Mouse (Mus musculus) brown adipose tissue, adult 24 weeks (tissue): ENCODE data around the gene Srxn1. TPM values are rescaled to one million over a fixed set of nuclear protein-coding genes. Genes with fewer than 3 reads are reported as not detected.

Source experiments
- H3K27ac ChIP-seq: fragments of 200-500 bp; replicated peaks from 2 replicates; pipeline ENCODE4 v1.5.1; 2012; ENCODE audit warnings: low read depth, mild to moderate bottlenecking, low read length
- H3K4me1 ChIP-seq: fragments of 200-500 bp; 2 replicates; pipeline ENCODE4 v1.6.1; 2012; ENCODE audit warnings: low read length, mixed read lengths; ENCODE audit not compliant: control insufficient read depth, insufficient read depth, insufficient read length
- H3K4me3 ChIP-seq: fragments of 200-500 bp; 2 replicates; pipeline ENCODE4 v1.5.1; 2012; ENCODE audit warnings: low read depth, mild to moderate bottlenecking, low read length, moderate library complexity; ENCODE audit not compliant: insufficient read depth
- polyA plus RNA-seq: library from polyadenylated mRNA; stranded (reverse); fragments of >200 nt; gene quantifications from 2 replicates; pipeline ENCODE4 v1.2.4, GENCODE M21; 2012; ENCODE audit not compliant: missing spikeins, insufficient read depth, insufficient read length

Gene Srxn1
- polyA plus RNA-seq, 1 experiment: 39.3 TPM

GRCm38 (mm10) chr2:152082456-152083285, 22.6 kb upstream of the Srxn1 start:
- Histone ChIP-seq H3K4me3 (no peak overlapping the region), H3K27ac (no peak overlapping the region), H3K4me1 (no peaks in the 10 kb centered on the region; the same call in 1 of the 2 replicates)

GRCm38 (mm10) chr2:152083411-152083810, 21.9 kb upstream of the Srxn1 start:
- no peak overlapping the region for H3K4me3 ChIP-seq
- no peaks in the 10 kb centered on the region; the same call in 1 of the 2 replicates for H3K4me1 ChIP-seq

GRCm38 (mm10) chr2:152084298-152084697, 21.0 kb upstream of the Srxn1 start:
- H3K27ac ChIP-seq: no peak overlapping the region
- no peaks in the 10 kb centered on the region; the same call in 1 of the 2 replicates for H3K4me1 ChIP-seq
- no peak overlapping the region for H3K4me3 ChIP-seq

More at GRCm38 (mm10) chr2:152083411-152083810, 21.9 kb upstream of the Srxn1 start:
- H3K27ac ChIP-seq: no peak overlapping the region

- Histone ChIP-seq H3K4me3 (no peak overlapping the region), H3K4me1 (no peaks in the 10 kb centered on the region; the same call in 1 of the 2 replicates), H3K27ac (no peak overlapping the region)
Observed at GRCm38 (mm10) chr2:152085414-152085813, 19.9 kb upstream of the Srxn1 start.

- no peak overlapping the region for H3K4me3 ChIP-seq
- H3K27ac ChIP-seq: no peak overlapping the region
- H3K4me1 ChIP-seq: no peaks in the 10 kb centered on the region; the same call in 1 of the 2 replicates
Observed at GRCm38 (mm10) chr2:152086451-152086850, 18.9 kb upstream of the Srxn1 start.

GRCm38 (mm10) chr2:152087111-152087510, 18.2 kb upstream of the Srxn1 start:
- Histone ChIP-seq H3K4me3 (no peak overlapping the region), H3K4me1 (no peaks in the 10 kb centered on the region; the same call in 1 of the 2 replicates), H3K27ac (no peak overlapping the region)

GRCm38 (mm10) chr2:152089078-152089477, 16.2 kb upstream of the Srxn1 start:
- no peaks in the 10 kb centered on the region for H3K4me1 ChIP-seq

GRCm38 (mm10) chr2:152089581-152089980, 15.7 kb upstream of the Srxn1 start:
- H3K4me3 ChIP-seq: no peak overlapping the region
- H3K4me1 ChIP-seq: no peaks in the 10 kb centered on the region
- no peak overlapping the region for H3K27ac ChIP-seq

More at GRCm38 (mm10) chr2:152089078-152089477, 16.2 kb upstream of the Srxn1 start:
- no peak overlapping the region for H3K27ac ChIP-seq
- H3K4me3 ChIP-seq: no peak overlapping the region

GRCm38 (mm10) chr2:152090486-152090885, 14.8 kb upstream of the Srxn1 start:
- no peaks in the 10 kb centered on the region for H3K4me1 ChIP-seq
- no peak overlapping the region for H3K27ac ChIP-seq
- no peak overlapping the region for H3K4me3 ChIP-seq

GRCm38 (mm10) chr2:152091342-152092056, 13.8 kb upstream of the Srxn1 start:
- Histone ChIP-seq H3K4me3 (no peak overlapping the region), H3K4me1 (no peaks in the 10 kb centered on the region)

GRCm38 (mm10) chr2:152092927-152093326, 12.4 kb upstream of the Srxn1 start:
- Histone ChIP-seq H3K4me1 (no peaks in the 10 kb centered on the region), H3K27ac (no peak overlapping the region), H3K4me3 (0 out of 2 replicates have a peak overlapping the region, but pooled peaks have one; percentile 16)

More at GRCm38 (mm10) chr2:152091342-152092056, 13.8 kb upstream of the Srxn1 start:
- no peak overlapping the region for H3K27ac ChIP-seq

GRCm38 (mm10) chr2:152093356-152093792, 11.9 kb upstream of the Srxn1 start:
- peak overlapping the region; percentile 26; the same call in 1 of the 2 replicates for H3K4me3 ChIP-seq

GRCm38 (mm10) chr2:152094856-152095545, 10.3 kb upstream of the Srxn1 start:
- Histone ChIP-seq H3K4me3 (no peak overlapping the region), H3K4me1 (no peaks in the 10 kb centered on the region), H3K27ac (no peak overlapping the region)

More at GRCm38 (mm10) chr2:152093356-152093792, 11.9 kb upstream of the Srxn1 start:
- Histone ChIP-seq H3K4me1 (no peaks in the 10 kb centered on the region), H3K27ac (no peak overlapping the region)

- no peak overlapping the region for H3K4me3 ChIP-seq
- no peak overlapping the region for H3K27ac ChIP-seq
- H3K4me1 ChIP-seq: no peaks in the 10 kb centered on the region
Observed at GRCm38 (mm10) chr2:152096922-152097321, 8.4 kb upstream of the Srxn1 start.

GRCm38 (mm10) chr2:152097916-152098315, 7.4 kb upstream of the Srxn1 start:
- Histone ChIP-seq H3K4me1 (no peaks in the 10 kb centered on the region), H3K4me3 (no peak overlapping the region), H3K27ac (no peak overlapping the region)
